Mouse (Mus musculus): ENCODE data around the gene Olfr94.
A peak's percentile ranks its signal among the peaks of the same experiment; 100 is the strongest.
"Not testable (repeated sequence)": the region's sequence is repeated elsewhere in the genome, so short reads cannot be mapped to it uniquely, and the experiment has no call there.

Gene Olfr94

DNA sequence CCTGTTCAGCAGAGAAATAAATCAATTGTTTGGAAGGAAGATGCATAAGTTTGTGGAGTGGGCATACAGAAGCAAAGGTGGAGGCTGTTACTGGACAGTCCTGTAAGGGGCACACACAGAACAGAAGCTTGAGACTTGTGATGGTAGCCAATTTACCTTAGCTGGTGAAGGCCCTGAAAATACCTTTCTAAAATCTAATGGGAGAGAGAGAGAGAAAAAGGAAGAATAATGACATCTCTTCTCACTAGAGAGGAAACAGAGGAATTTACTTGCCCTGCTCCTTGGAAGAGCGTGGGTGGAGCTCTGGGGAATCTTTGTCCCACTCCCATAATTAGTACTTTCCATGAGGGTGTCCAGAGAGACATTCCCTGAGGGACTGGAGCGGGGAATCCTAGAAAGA, at the start of gene Olfr94:
Olfr94 (minus strand) TSS at position 101 of the 400 bp plus-strand sequence.
- no peak for DNase-seq (ENCODE audit: low spot score)

DNA sequence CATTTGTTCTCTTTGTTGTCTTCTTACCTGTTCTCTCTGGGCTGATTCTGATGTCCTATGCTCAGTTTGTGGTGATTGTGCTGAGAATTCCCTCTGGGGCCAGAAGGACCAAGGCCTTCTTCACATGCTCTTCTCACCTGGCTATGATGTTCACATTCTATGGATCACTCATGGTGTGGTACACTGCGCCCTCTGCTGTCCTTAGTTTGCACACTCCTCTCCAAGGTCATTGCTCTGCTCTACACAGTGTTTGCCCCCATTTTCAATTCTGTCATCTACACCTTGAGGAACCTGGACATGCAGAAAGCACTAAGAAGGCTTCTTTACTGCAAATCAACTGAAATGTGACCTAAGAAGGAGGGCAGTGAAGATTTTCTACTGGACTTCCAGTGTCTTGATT, 49.8 kb upstream of the Olfr94 start:
- peak; percentile 25 for DNase-seq (ENCODE audit: low spot score)

DNA sequence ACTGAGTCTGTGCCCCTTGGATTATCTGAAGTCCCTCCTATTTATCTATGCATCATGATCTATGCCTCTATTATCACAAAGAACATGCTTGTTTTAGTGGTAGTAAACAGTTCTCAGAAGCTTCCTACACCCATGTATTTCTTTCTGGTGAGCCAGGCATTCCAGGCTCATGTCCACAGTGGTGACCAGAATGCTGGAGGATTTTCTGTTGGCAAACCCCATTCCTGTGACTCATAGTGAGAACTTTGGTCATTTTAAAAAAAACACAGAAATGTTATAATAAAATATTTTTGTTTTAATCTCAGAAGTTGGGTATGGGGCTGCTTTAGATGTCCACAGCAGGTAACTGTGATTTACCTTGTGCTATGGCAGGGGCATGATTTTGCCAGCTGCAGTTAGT, 48.7 kb upstream of the Olfr94 start:
- no peak for DNase-seq (ENCODE audit: low spot score)

DNA sequence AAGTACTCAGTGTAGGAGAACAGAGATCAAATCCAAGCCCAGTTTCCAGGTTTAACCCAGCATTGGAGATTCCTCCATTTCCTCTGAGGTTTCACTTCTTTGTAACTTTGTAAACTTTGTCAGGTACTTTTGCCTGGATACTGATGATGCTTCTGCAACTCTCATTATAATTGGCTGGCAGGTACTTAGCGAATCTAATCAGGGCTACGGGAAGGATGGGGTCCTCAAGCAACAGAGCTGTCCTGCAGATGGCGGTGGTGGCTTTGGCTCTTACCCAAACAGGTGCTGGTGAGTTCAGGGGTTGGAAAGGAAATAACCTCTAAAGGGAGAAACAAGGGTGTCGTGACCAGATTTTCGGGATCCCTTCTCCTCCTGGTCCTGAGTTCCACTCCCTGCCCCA, 45.9 kb upstream of the Olfr94 start:
- no peak for DNase-seq (ENCODE audit: low spot score)

DNA sequence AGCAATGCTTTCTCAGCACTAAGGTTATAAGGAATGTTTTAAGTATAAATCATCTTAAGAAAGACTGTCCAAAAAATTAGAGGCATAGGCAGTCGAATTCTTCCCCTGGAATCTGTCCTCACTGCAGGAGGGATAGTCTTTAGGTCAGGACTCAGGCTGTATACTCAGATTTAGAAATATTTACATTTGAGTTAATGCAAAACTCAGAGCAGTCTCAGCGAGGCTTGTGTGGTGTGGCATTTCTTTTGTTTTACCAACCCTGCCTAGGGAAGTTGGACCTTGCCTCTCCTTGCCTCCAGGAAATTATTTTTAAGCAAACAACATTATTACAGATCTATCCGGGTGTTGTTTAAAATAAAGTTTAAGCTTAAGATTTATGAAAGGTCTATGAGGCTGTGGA, 41.4 kb upstream of the Olfr94 start:
- no peak for DNase-seq (ENCODE audit: low spot score)

DNA sequence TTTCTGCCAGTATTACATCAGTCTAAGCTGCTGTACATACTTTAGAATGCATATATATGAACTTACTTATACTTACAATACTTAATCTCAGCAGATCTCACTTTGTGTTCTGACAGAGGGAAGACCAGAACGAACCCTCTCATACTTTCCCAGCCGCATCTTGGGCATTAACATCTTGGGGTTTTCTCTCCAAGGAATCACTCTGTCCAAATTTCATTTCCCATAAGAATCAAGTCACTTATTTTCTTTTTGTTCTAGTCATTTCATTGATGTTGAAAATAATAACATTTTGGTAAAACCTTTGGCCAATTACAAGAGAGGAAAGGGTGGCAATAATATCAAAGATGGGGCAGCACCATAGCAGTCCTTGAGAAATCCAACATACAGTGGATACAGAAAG, 36.4 kb upstream of the Olfr94 start, which contains the start of gene Olfr97:
Olfr97 (minus strand) TSS at position 101 of the 400 bp plus-strand sequence.
- not testable (repeated sequence) for DNase-seq (ENCODE audit: low spot score)

DNA sequence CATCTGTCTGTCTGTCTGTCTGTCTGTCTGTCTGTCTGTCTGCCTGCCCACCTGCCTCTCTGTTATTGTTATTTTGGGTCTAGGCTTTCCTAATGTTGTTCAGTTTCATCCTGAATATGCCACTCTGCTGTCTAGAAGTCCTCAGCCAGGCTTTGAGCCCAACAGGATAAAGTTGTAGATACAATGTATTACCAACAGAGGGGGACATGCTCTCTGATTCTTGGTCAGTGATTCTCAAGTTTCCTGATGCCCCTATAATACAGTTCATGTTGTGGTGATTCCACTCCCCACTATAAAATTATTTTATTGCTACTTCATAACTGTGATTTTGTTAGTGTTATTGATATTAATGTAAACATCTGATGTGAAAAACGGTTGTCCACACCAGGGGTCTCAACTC, 21.1 kb upstream of the Olfr94 start:
- peak; percentile 17 for DNase-seq (ENCODE audit: low spot score)

DNA sequence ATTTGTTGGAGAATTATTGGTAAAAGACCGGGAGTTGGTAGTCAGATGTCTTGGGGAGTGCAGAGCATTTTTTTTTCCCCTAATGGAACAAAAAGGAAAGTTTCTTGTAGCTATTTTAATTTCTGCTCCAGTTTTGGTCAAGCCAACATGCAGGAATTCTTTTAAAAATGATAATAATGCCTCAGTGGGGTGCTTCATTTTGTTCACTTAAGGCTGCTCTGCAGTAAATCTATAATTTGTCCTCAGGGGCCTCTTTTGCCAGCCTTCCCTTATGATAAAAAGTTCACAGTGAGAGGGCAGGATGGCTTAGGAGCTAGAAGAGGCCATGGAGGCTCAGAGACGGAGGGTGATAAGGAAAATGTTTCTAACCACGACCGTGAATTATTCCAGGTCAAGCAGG, 19.1 kb upstream of the Olfr94 start, which contains the start of gene Olfr96:
Olfr96 (plus strand) TSS at position 301 of the 400 bp plus-strand sequence.
- DNase-seq (ENCODE audit: low spot score), result no peak

DNA sequence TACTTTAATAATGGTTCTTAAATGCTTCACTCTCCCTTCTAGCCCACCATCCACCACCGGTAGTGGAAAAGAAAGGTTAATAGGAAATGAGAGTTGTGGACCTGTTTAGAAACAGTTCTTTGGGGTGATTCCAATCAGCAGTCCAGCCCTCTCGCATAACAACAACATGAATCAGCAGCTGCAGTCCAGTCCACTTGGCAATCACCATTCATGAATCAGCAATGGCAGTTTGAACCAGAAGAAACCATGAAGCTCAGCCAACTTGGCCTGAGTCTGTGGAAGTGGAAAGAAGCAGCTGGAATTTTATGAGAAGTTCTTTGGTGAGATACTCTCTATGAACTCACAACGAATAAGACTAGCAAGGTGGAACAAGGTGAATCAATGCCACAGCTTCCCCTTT, 17.7 kb upstream of the Olfr94 start:
- DNase-seq (ENCODE audit: low spot score), result no peak

DNA sequence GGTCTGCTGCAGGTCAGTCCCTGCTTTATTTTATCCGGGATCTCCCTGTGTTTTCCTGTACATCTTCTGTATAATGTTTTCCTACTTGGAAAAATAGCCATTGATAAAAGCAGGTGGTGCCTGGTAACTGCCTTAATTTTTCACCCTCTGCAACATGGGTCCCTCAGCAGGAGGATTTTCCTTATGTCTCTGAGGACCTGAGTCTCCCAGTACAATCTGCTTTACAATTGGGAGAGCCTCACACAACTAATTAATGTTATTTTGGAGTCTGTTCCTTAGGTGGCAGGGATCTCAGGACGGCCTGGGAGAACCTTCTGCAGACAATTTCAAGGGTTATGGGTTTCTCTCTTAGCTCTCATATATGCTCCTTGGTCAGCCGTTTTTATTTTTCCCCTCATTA, 12.2 kb upstream of the Olfr94 start, which contains the start of gene Olfr95:
Olfr95 (minus strand) TSS at position 101 of the 400 bp plus-strand sequence.
- no peak for DNase-seq (ENCODE audit: low spot score)

DNA sequence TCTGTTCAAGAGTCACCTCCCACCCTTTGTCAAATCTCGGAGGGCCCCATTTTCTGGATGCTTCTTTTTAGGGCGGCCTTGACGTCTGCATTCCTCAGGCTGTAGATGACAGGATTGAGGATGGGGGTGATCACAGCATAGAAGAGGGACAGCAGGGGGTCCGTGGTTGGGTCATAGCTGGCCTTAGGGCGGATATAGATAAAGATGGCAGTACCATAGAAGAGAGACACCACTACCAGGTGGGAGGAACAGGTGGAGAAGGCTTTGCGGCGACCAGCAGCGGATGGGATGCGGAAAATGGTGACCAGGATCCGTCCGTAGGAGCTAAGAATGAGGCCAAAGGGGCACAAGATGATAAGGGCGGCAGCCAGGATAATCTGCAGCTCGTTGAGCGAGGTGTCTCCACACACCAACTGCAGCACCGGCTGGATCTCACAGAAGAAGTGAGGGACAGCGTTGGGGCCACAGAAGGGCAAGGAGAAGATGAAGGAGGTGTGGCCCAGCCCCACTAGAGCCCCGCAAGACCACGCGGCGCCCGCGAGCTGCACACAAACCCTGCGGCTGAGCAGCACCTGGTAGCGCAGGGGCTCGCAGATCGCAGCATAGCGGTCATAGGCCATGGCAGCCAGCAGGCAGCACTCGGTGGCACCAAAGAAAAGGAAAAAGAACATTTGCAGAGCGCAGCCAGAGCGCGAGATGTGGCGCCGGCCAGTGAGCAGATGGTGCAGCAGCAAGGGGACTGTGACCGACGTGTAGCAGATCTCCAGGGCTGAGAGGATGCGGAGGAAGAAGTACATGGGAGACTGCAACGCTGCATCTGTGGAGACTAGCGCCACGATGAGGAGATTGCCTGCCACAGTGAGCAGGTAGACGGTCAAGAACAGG, 10.3 kb upstream of the Olfr94 start:
- peak; percentile 20 for DNase-seq (ENCODE audit: low spot score)

DNA sequence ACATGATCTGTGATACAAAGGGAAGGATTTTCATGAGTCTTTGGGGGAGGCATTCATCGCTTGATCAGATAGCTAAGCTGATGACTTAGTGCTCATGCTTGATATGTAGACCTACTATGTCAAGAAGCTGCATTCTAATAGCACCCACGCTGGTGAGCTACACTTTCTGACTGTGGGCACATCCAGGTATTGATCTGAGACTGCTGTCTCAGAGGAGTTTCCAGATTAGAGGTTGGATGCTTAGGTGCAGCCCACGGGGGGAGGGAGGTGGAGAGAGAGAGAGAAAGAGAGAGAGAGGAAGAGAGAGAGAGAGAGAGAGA, 3.1 kb upstream of the Olfr94 start:
- DNase-seq (ENCODE audit: low spot score), result no peak

DNA sequence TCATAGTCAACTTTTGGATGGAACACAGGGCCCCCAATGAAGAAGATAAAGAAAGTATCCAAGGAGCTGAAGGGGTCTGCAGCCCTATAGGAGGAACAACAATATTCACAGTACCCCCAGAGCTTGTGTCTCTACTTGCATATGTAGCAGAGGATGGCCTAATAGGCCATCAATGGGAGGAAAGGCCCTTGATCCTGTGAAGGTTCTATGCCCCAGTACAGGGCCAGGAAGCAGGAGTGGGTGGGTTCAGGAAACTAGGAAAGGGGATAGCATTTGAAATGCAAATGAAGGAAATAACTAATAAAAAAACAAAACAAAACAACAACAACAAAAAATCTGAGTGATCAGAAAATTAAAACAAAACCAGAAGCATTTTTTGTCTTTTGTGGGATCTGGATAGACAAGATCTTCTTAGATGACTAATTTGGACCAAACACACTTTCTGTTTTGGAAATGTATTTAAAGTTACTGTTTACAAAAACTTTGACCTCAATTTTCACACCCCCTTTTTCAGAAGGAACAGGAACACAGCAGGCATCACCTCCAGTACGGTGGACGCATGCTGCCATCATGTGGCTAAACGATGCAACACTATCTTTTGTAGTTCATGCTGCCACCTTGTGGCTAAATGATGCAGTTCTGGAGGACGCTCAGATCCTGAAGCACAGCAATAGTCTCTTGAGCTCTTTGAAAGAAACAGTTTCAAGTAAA, 2.6 kb upstream of the Olfr94 start:
- DNase-seq (ENCODE audit: low spot score), result peak; percentile 93

DNA sequence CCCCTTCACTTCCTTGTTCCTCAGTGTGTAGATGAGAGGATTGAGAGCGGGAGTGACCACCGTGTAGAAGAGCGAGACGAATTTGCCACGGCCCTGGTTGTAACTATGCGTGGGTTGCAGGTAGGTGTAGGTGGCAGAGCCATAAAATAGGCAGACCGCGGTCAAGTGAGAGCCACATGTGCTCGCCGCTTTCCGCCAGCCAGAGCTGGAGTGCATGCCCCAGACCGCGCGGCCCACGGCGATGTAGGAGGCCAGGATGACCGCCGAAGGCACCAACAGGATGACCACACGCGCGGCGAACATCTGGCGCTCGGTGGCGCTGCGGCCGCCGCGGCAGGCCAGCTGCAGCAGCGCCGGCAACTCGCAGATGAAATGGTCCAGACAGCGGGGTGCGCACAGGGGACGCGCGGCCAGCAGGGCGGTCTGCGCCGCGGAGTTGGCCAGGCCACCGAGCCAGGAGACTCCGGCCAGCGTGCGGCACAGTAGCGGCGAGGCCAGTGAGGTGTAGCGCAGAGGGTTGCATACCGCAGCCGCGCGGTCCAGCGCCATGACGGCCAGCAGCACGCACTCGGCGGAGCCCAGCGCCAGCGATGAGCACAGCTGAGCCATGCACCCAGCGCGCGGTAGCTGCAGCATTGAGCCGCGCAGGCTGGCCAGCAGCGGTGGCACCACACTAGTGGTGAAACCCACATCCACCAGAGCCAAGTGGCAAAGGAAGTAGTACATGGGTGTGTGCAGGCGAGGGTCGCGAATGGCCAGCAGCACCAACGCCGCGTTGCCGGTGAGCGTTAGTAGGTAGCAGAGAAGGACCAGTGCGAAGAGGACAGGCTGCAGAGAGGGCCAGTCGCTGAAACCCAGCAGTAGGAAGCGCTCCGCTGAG, 3.7 kb downstream of the Olfr94 start:
- DNase-seq (ENCODE audit: low spot score), result peak; percentile 65

DNA sequence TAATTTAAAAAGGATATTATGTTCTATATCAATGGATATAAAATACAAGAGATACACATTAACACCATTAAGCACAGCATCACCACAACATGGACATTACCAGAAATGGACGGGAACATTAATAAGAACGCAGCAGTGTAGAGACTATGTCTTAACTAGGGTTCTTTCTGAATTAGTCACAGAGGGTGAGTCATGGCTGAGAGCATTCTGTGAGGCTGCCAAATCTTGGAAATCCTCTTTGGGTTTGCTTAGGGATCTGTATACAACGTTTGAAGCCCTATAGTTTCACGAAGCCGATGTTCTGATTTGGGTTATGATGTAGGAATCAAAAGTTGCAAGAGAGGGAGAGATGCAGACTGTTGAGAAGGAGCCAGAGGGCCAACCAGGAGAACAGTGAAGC, 6.0 kb downstream of the Olfr94 start:
- DNase-seq (ENCODE audit: low spot score), result no peak

DNA sequence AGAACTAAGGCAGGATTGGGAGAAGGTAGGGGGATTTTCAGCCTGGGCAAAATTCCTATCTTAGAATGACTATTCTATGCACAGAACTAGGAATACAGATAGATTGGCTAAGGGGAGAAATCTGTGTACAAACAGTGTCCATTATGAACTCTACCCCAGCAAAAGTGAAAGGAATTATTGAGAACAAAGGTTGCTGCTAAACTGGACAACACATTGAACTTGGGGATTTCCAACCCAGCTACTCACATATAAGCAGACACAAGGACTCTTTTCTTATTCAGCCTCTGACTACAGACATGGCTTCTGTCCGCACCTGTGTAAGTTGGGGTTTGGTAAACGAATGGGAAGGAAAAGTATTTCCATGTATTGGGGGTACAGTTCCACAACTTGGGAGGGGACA, 7.1 kb downstream of the Olfr94 start, which contains the start of gene Ubd:
Ubd (plus strand) TSS at position 237 of the 400 bp plus-strand sequence.
- DNase-seq (ENCODE audit: low spot score), result no peak

DNA sequence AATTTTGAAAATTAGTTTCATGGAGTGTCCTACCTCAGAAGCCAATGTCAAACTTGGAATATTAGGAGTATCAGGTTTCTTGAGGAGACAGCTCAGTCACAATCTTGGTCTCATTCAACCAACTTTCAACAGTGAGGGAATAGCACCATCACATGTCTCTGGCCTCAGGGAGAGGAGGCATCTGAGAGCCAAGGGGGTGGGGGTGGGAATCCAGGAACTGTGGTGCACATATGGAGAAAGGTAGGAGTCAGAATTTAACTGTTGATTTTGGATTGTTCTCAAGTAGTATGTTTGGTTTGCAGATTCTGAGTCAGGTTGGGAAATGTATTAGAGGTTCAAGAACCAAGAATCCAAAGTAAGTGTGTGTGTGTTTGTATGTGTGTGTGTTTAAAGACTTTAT, 7.8 kb downstream of the Olfr94 start:
- DNase-seq (ENCODE audit: low spot score), result no peak

DNA sequence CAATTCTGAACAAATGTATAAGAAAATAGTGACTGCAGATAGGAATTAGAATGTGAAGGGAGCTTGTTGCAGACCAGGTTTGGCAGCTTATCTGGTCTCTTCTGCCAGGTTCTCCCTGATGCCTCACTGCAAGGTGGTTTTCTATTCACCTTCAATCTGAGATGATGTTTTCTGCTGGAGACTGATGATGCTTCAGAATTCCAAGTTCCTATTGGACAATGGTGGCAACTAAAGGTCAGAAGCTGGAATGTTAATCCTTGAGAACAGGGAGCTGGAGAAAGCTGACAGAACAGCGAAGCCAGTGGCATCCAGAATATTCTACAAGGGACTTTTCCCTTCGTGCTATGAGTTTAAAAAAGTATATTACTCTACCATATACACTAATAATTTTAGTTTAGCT, 10.1 kb downstream of the Olfr94 start:
- peak; percentile 54 for DNase-seq (ENCODE audit: low spot score)

DNA sequence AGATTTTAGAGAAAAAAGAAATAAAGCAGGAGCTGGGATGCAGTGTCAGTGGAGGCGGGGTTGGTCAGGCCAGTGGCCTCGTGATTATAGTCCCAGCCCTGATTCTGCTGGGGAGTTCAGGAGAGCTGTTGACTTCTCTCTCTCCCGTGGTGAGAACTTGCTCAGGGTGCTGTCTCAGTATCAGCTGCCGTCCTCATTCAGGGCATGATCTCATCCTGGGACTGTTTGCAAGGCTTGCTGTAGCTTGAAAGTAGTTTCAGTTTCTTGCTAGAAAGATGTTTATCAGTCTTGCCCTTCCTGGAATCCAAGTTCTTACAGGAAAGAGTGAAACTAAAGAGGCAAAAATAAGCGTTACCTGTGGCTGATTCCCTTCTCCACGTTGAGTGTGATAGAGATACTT, 15.3 kb downstream of the Olfr94 start:
- DNase-seq (ENCODE audit: low spot score), result no peak

DNA sequence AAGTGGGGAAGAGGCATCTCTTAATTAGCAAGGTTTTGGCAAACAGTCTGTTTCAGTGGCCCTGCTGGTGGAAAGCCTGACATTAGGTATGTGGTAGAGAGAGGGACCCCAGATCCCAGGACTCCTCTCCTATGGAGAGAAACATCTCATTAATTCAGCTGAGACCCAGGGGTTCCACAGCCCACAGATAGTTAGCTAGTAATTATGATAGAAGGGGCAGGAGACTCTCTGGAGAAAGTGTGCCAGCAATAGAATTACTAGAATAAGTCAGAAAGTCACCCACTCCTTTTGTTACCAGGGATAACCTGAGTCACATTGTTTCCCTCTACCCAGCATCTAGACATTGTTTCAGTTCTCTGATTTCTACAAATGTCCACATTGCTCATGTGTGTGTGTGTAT, 39.4 kb downstream of the Olfr94 start, which contains the start of gene Olfr93:
Olfr93 (minus strand) TSS at position 101 of the 400 bp plus-strand sequence.
- DNase-seq (ENCODE audit: low spot score), result no peak
